Mouse (Mus musculus) lung, postnatal 0 days (tissue): ENCODE results near the gene Gtf2ird1.

Source experiments
- CTCF ChIP-seq: IDR thresholded peaks from 2 replicates; pipeline ENCODE4 v1.5.1; 2016; ENCODE audit warnings: antibody characterized with exemption, mild to moderate bottlenecking
- EP300 ChIP-seq: IDR thresholded peaks from 2 replicates; pipeline ENCODE4 v1.6.1; 2016; ENCODE audit warnings: antibody characterized with exemption, mild to moderate bottlenecking, control low read depth

DNA sequence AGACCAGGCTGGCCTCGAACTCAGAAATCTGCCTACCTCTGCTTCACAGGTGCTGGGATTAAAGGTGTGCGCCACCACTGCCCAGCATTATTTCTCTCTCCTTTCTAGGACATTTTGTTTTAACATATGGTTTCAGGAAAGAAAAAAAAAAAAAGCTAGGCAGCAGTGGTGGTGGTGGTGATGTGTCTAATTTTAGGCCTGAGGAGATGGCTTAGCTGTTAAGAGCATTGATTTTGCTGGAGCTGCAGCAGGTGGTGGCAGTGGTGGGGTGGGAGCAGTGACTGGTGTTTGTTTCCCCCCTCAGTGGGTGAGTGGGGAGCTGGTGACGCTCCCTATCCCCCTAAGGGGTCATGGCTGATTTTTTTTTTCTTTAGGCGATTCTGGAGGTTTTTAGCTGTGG, 103.4 kb downstream of the Gtf2ird1 start:
- TF ChIP-seq EP300, result no peak
- no peak for TF ChIP-seq CTCF
